Mouse (Mus musculus): ENCODE measurements around the gene Gm45902. TPM values are rescaled to one million over a fixed set of nuclear protein-coding genes. Genes with fewer than 3 reads are reported as not detected.
A peak's percentile ranks its signal among the peaks of the same experiment; 100 is the strongest.

Gm45902 gene
- polyA plus RNA-seq, 1 experiment from 2014 or later, result 0.97 TPM

DNA sequence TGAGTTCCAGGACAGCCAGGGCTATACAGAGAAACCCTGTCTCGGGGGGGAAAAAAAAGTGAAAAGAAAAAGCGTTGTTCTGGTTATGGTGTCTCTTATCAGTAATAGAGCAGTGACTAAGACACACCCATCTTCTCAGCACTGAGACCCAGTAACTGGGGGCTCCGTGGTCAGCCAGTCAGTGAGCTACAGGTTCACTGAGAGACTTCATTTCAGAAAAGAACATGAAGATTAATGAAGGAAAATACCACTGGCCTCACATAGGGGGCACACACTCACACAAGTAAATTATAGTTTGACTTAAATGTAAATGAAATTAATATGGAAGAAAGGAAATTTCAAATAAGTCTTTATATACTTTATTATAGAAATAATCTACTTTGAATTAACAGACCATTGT, 32.4 kb downstream of the Gm45902 start:
- Histone ChIP-seq H3K4me1 (replicated peaks; ENCODE audit: control insufficient read depth, insufficient read depth) (no peaks in the 10 kb centered on the region), H3K27me3 (ENCODE audit: control insufficient read depth, insufficient read depth, low read length) (no peaks in the 10 kb centered on the region), H3K4me3 (ENCODE audit: low read depth, low read length) (no peak overlapping the region), H3K9me3 (ENCODE audit: control insufficient read depth, low read length) (no peaks in the 10 kb centered on the region), H3K27ac (replicated peaks) (no peak overlapping the region), H3K9ac (ENCODE audit: low read length) (no peak overlapping the region), H3K36me3 (ENCODE audit: control insufficient read depth, insufficient read depth, low read length) (no peaks in the 10 kb centered on the region), H3K4me2 (replicated peaks; ENCODE audit: low read depth) (no peak overlapping the region)
- TF ChIP-seq CTCF (IDR thresholded peaks at IDR 0.05; ENCODE audit: low read depth) (no peak), EP300 (optimal IDR thresholded peaks at IDR 0.05) (no peak)
- DNase-seq (ENCODE audit: low spot score), result no peak
- 76% methylated on average over 3 of the region's 3 CpGs for WGBS
- no peak for ATAC-seq (ENCODE audit: low FRiP score, low TSS enrichment)

DNA sequence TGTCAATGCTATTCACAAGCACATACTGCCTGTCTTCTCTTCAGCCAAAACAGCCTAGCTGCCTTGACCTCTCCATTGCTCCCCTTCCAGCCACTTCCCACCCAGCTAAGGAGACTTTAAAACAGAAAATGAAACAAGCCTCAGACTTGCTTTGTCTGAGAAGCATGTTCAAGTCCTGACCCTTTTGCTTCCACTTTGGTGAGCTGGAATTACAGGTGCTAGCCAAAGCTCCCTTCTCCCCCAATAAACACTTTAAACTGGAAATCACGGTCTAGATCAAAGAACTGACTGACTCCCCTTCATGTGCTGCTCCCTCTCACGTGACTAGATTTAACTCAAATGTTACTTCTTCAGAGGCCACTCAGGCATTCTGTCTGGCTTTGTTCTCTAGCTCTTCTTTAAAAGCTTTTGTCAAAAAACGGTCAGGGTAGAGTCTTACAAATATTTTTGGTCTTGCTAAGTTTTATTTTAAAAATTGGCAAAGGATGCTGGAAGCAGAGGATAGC, 36.8 kb downstream of the Gm45902 start:
- Histone ChIP-seq H3K4me1 (replicated peaks; ENCODE audit: control insufficient read depth, insufficient read depth) (no peaks in the 10 kb centered on the region), H3K27ac (replicated peaks) (no peak overlapping the region), H3K27me3 (ENCODE audit: control insufficient read depth, insufficient read depth, low read length) (no peaks in the 10 kb centered on the region), H3K4me3 (ENCODE audit: low read depth, low read length) (peak overlapping the region; percentile 95; the same call in 1 of the 2 replicates), H3K36me3 (ENCODE audit: control insufficient read depth, insufficient read depth, low read length) (no peaks in the 10 kb centered on the region), H3K9ac (ENCODE audit: low read length) (no peak overlapping the region), H3K4me2 (replicated peaks; ENCODE audit: low read depth) (peak overlapping the region; percentile 95), H3K9me3 (ENCODE audit: control insufficient read depth, low read length) (no peaks in the 10 kb centered on the region)
- no peak for TF ChIP-seq EP300 (optimal IDR thresholded peaks at IDR 0.05)
- TF ChIP-seq CTCF (IDR thresholded peaks at IDR 0.05; ENCODE audit: low read depth), result no peak
- WGBS, result 63% methylated on average over 3 of the region's 3 CpGs
- DNase-seq (ENCODE audit: low spot score) (no peak), ATAC-seq (ENCODE audit: low FRiP score, low TSS enrichment) (no peak)

DNA sequence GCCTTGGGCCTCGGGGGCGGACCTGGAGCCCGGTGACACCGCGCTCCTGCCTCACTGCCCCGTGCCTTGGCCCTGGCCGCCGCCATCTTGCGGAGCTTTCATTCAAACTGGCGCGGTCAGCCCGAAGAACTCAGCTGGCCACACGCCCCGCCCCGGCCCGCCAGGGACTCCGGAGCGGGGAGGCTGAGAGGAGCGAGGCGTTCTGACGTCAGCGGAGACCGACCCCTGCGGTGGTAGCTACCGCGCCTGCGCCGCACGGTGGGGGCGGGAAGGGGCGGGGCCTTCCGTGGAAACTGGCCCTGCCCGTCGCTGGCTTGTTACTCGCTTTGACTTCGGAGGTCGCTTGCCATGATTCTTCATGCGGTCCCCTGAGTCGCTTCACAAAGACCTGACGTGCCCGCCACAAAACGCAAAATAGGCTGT, 37.7 kb downstream of the Gm45902 start, which contains the start of gene Suv39h2:
Gene Suv39h2 (minus strand): TSS at position 171 of the 423 bp plus-strand sequence.
- H3K9ac ChIP-seq (ENCODE audit: low read length), result peak within 1 kb of the TSS; percentile 69
- H3K4me1 ChIP-seq (replicated peaks; ENCODE audit: control insufficient read depth, insufficient read depth), result no peaks in the 10 kb centered on the region
- H3K27me3 ChIP-seq (ENCODE audit: control insufficient read depth, insufficient read depth, low read length), result no peaks in the 10 kb centered on the region
- peak within 1 kb of the TSS; percentile 74 for H3K27ac ChIP-seq (replicated peaks)
- TF ChIP-seq EP300 (optimal IDR thresholded peaks at IDR 0.05), result no peak
- no peak for TF ChIP-seq CTCF (IDR thresholded peaks at IDR 0.05; ENCODE audit: low read depth)
- peak within 1 kb of the TSS; percentile 95 for H3K4me3 ChIP-seq (ENCODE audit: low read depth, low read length)
- peak within 1 kb of the TSS; percentile 95 for H3K4me2 ChIP-seq (replicated peaks; ENCODE audit: low read depth)
- ATAC-seq (ENCODE audit: low FRiP score, low TSS enrichment) (peak; percentile 99), DNase-seq (ENCODE audit: low spot score) (peak; percentile 98)
- under 1% methylated on average over 42 of the region's 42 CpGs for WGBS
- H3K36me3 ChIP-seq (ENCODE audit: control insufficient read depth, insufficient read depth, low read length), result no peaks in the 10 kb centered on the region
- no peaks in the 10 kb centered on the region for H3K9me3 ChIP-seq (ENCODE audit: control insufficient read depth, low read length)

DNA sequence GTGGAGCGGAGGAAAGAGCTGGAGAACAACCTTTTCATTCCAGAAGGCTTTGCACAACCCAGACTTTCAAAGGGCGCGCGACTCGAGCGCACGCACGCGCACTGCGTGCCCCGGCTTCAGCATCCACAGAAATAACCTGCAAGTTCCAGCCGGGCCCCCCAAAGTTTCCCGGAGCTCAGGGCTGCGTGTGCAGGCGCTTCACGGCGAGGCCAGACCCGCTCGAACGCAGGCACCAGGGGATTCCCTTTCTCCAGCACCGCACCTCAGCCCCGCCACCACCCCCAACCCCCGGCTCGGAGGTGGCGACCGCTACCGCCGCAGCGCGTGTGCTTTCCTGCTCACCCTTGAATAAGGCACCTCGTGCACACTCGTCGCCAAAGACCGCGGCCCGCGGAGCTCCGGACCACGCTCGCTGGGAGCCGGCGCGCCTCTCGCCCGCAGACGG, 38.2 kb downstream of the Gm45902 start:
- Histone ChIP-seq H3K4me3 (ENCODE audit: low read depth, low read length) (peak overlapping the region; percentile 95), H3K9me3 (ENCODE audit: control insufficient read depth, low read length) (no peaks in the 10 kb centered on the region), H3K4me2 (replicated peaks; ENCODE audit: low read depth) (peak overlapping the region; percentile 95), H3K36me3 (ENCODE audit: control insufficient read depth, insufficient read depth, low read length) (no peaks in the 10 kb centered on the region), H3K27ac (replicated peaks) (peak overlapping the region; percentile 74), H3K4me1 (replicated peaks; ENCODE audit: control insufficient read depth, insufficient read depth) (no peaks in the 10 kb centered on the region), H3K9ac (ENCODE audit: low read length) (peak overlapping the region; percentile 69), H3K27me3 (ENCODE audit: control insufficient read depth, insufficient read depth, low read length) (no peaks in the 10 kb centered on the region)
- TF ChIP-seq EP300 (optimal IDR thresholded peaks at IDR 0.05), result no peak
- TF ChIP-seq CTCF (IDR thresholded peaks at IDR 0.05; ENCODE audit: low read depth), result no peak
- under 1% methylated on average over 46 of the region's 46 CpGs for WGBS
- DNase-seq (ENCODE audit: low spot score) (peak; percentile 74), ATAC-seq (ENCODE audit: low FRiP score, low TSS enrichment) (peak; percentile 70)

GRCm38 (mm10) chr2:3473891-3474290, 38.7 kb downstream of the Gm45902 start:
- WGBS, result under 1% methylated on average over 12 of the region's 12 CpGs
- H3K9ac ChIP-seq (ENCODE audit: low read length), result no peak overlapping the region
- no peaks in the 10 kb centered on the region for H3K27me3 ChIP-seq (ENCODE audit: control insufficient read depth, insufficient read depth, low read length)
- H3K27ac ChIP-seq (replicated peaks), result no peak overlapping the region
- peak overlapping the region; percentile 95 for H3K4me3 ChIP-seq (ENCODE audit: low read depth, low read length)
- no peaks in the 10 kb centered on the region for H3K4me1 ChIP-seq (replicated peaks; ENCODE audit: control insufficient read depth, insufficient read depth)
- no peak for ATAC-seq (ENCODE audit: low FRiP score, low TSS enrichment)
- no peaks in the 10 kb centered on the region for H3K36me3 ChIP-seq (ENCODE audit: control insufficient read depth, insufficient read depth, low read length)
- DNase-seq (ENCODE audit: low spot score), result no peak
- no peak for TF ChIP-seq CTCF (IDR thresholded peaks at IDR 0.05; ENCODE audit: low read depth)
- no peak for TF ChIP-seq EP300 (optimal IDR thresholded peaks at IDR 0.05)
- peak overlapping the region; percentile 95 for H3K4me2 ChIP-seq (replicated peaks; ENCODE audit: low read depth)
- no peaks in the 10 kb centered on the region for H3K9me3 ChIP-seq (ENCODE audit: control insufficient read depth, low read length)

GRCm38 (mm10) chr2:3456590-3456989, 56.0 kb downstream of the Gm45902 start:
- TF ChIP-seq CTCF (IDR thresholded peaks at IDR 0.05; ENCODE audit: low read depth), result peak; percentile 28; the same call in 1 of the 2 replicates
- no peak for TF ChIP-seq EP300 (optimal IDR thresholded peaks at IDR 0.05)
- no peak overlapping the region for H3K4me2 ChIP-seq (replicated peaks; ENCODE audit: low read depth)

More at GRCm38 (mm10) chr2:3456590-3456989, 56.0 kb downstream of the Gm45902 start:
- Histone ChIP-seq H3K36me3 (ENCODE audit: control insufficient read depth, insufficient read depth, low read length) (0 out of 2 replicates have a peak, but pooled peaks cover 6% of the 10 kb centered on the region), H3K27ac (replicated peaks) (no peak overlapping the region), H3K9me3 (ENCODE audit: control insufficient read depth, low read length) (no peaks in the 10 kb centered on the region), H3K9ac (ENCODE audit: low read length) (no peak overlapping the region), H3K4me3 (ENCODE audit: low read depth, low read length) (no peak overlapping the region), H3K4me1 (replicated peaks; ENCODE audit: control insufficient read depth, insufficient read depth) (no peaks in the 10 kb centered on the region), H3K27me3 (ENCODE audit: control insufficient read depth, insufficient read depth, low read length) (no peaks in the 10 kb centered on the region)
- WGBS, result 85% methylated on average over 4 of the region's 4 CpGs
- DNase-seq (ENCODE audit: low spot score) (no peak), ATAC-seq (ENCODE audit: low FRiP score, low TSS enrichment) (no peak)

Other genes with a start within 250 kb of the Gm45902 start
- 23.8 and 24.0 TPM in 2 replicates for gene Nmt2, start 228.6 kb downstream of the Gm45902 start, polyA plus RNA-seq (2015; fragmentation: Nextera tagmentation; extraction: Ambion mirVana)
- gene Rpp38, start 180.1 kb downstream of the Gm45902 start, polyA plus RNA-seq (2015; fragmentation: Nextera tagmentation; extraction: Ambion mirVana), result 17.2 and 20.3 TPM in 2 replicates
- gene Acbd7, start 176.6 kb downstream of the Gm45902 start, polyA plus RNA-seq (2015; fragmentation: Nextera tagmentation; extraction: Ambion mirVana), result 0.25 and 1.1 TPM in 2 replicates
- gene Olah, start 115.6 kb downstream of the Gm45902 start, polyA plus RNA-seq (2015; fragmentation: Nextera tagmentation; extraction: Ambion mirVana), result 0.18 and 0.23 TPM in 2 replicates
- gene Meig1, start 90.1 kb downstream of the Gm45902 start, polyA plus RNA-seq (2015; fragmentation: Nextera tagmentation; extraction: Ambion mirVana), result 0.36 and 0.61 TPM in 2 replicates
- 2.8 and 3.4 TPM in 2 replicates for gene Dclre1c, start 88.7 kb downstream of the Gm45902 start, polyA plus RNA-seq (2015; fragmentation: Nextera tagmentation; extraction: Ambion mirVana)
- 3.3 and 3.5 TPM in 2 replicates for gene Suv39h2, start 37.8 kb downstream of the Gm45902 start, polyA plus RNA-seq (2015; fragmentation: Nextera tagmentation; extraction: Ambion mirVana)
- gene Hspa14, start within 50 bp of the Gm45902 start, polyA plus RNA-seq (2015; fragmentation: Nextera tagmentation; extraction: Ambion mirVana), result 44.1 and 46.8 TPM in 2 replicates
- gene Cdnf, start 240 bp upstream of the Gm45902 start, polyA plus RNA-seq (2015; fragmentation: Nextera tagmentation; extraction: Ambion mirVana), result 0.21 and 0.28 TPM in 2 replicates
- gene Fam107b, start 57.7 kb upstream of the Gm45902 start, polyA plus RNA-seq (2015; fragmentation: Nextera tagmentation; extraction: Ambion mirVana), result 46.4 and 49.6 TPM in 2 replicates